Mouse (Mus musculus): ENCODE data around the gene Akirin1.

DNA sequence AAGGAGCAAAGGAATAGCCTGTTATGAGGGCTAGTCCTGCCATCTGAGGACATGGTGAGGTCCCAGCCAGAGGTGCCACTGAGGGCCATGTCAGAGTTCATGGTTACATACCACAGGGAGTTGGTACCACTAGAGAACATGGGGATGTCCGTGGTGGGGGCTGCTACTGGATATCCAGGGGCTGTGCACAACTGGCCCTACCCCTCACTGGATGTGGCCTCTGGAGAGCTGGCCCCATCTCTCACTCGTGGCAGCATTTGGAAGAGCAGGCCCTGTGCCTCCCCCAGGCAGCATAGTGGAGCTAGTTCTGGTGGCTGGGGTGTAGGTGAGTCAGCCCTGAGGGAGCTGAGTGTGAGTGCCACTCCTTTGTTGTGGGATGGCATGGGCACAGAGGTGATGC lies 17.2 kb downstream of the Akirin1 start:
- TF ChIP-seq CTCF (conservative IDR thresholded peaks at IDR 0.05 in 1 of 2, IDR thresholded peaks at IDR 0.05 in 1 of 2; ENCODE audit: low read depth in 2 of 2, low read length in 2 of 2) (no peak), POLR2A (IDR thresholded peaks at IDR 0.05; ENCODE audit: low read depth, low read length) (no peak), CHD1 (IDR thresholded peaks at IDR 0.05; ENCODE audit: low read depth, low read length) (no peak), MEF2A (IDR thresholded peaks at IDR 0.05; ENCODE audit: borderline replicate concordance, low read depth, low read length) (no peak), ZC3H11A (IDR thresholded peaks at IDR 0.05; ENCODE audit: low read depth, low read length) (no peak), MAFK (IDR thresholded peaks at IDR 0.05; ENCODE audit: insufficient replicate concordance, low read length) (no peak), EP300 (IDR thresholded peaks at IDR 0.05; ENCODE audit: low read length) (no peak), NRF1 (IDR thresholded peaks at IDR 0.05; ENCODE audit: low read depth, low read length) (no peak), E2F4 (IDR thresholded peaks at IDR 0.05; ENCODE audit: insufficient replicate concordance, low read depth, low read length) (no peak)

Measured in CH12.LX (cell line).